Mouse (Mus musculus) neural tube, embryonic 14.5 days (tissue): Measurements from ENCODE around the gene Grm3. TPM values are rescaled to one million over a fixed set of nuclear protein-coding genes. Genes with fewer than 3 reads are reported as not detected.

Source experiments
- ATAC-seq: fragments of 200-750 bp; cut with Nextera tagmentation; 2 replicates; pipeline ENCODE4 v1.8.0; 2017; ENCODE audit warnings: low read depth, mild to moderate bottlenecking, moderate TSS enrichment, moderate library complexity
- H3K27ac ChIP-seq: fragments of 300-500 bp; sonication (generic); 2 replicates; pipeline ENCODE4 v1.5.1; 2014; ENCODE audit warnings: low read depth, mild to moderate bottlenecking, control low read depth, low read length, moderate library complexity, mixed read lengths
- H3K27me3 ChIP-seq: fragments of 300-500 bp; sonication (generic); 2 replicates; pipeline ENCODE4 v1.6.1; 2014; ENCODE audit warnings: low read length; ENCODE audit not compliant: control insufficient read depth, insufficient read depth
- H3K36me3 ChIP-seq: fragments of 300-500 bp; sonication (generic); 2 replicates; pipeline ENCODE4 v1.6.1; 2014; ENCODE audit warnings: low read length, mixed read lengths; ENCODE audit not compliant: control insufficient read depth, insufficient read depth
- H3K4me1 ChIP-seq: fragments of 300-500 bp; sonication (generic); 2 replicates; pipeline ENCODE4 v1.6.1; 2014; ENCODE audit warnings: low read length; ENCODE audit not compliant: control insufficient read depth, insufficient read depth
- H3K4me2 ChIP-seq: fragments of 300-500 bp; sonication (generic); 2 replicates; pipeline ENCODE4 v1.6.1; 2014; ENCODE audit warnings: mild to moderate bottlenecking, low read depth, low read length, control low read depth
- H3K4me3 ChIP-seq: fragments of 300-500 bp; sonication (generic); 2 replicates; pipeline ENCODE4 v1.5.1; 2014; ENCODE audit warnings: low read depth, low read length, control low read depth, mixed read lengths
- H3K9ac ChIP-seq: fragments of 300-500 bp; sonication (generic); replicated peaks from 2 replicates; pipeline ENCODE4 v1.6.1; 2014; ENCODE audit warnings: low read depth, mild to moderate bottlenecking, control low read depth, low read length, mixed read lengths
- H3K9me3 ChIP-seq: fragments of 300-500 bp; sonication (generic); 2 replicates; pipeline ENCODE4 v1.6.1; 2016; ENCODE audit warnings: low read length; ENCODE audit not compliant: control insufficient read depth
- WGBS: fragments of 180-500 bp; shearing (Covaris S2); extraction: QIAGEN DNeasy Blood & Tissue Kit; methylation state at CpG from one replicate; pipeline ENCODE4 v1.1.7; 2014; 5-methylcytosine and 5-hydroxymethylcytosine counted together
- polyA plus RNA-seq: library from polyadenylated mRNA; unstranded; fragments of >200 nt; fragmentation: Nextera tagmentation; extraction: Ambion mirVana; gene quantifications from 2 replicates; pipeline ENCODE4 v1.2.1, GENCODE M21; 2014

Grm3 gene
- polyA plus RNA-seq, result 31.7 and 40.3 TPM in 2 replicates

GRCm38 (mm10) chr5:9724956-9725600 lies at the start of gene Grm3:
Gene Grm3, minus strand, starts transcription at chr5:9725170.
- H3K9me3 ChIP-seq, result no peaks in the 10 kb centered on the region
- H3K9ac ChIP-seq, result peak within 1 kb of the TSS; percentile 67
- H3K27me3 ChIP-seq, result no peaks in the 10 kb centered on the region; the same call in 1 of the 2 replicates
- peak within 1 kb of the TSS; percentile 97 for H3K4me2 ChIP-seq
- H3K4me1 ChIP-seq, result no peaks in the 10 kb centered on the region
- ATAC-seq, result peak; percentile 66
- peak within 1 kb of the TSS; percentile 76 for H3K27ac ChIP-seq
- H3K36me3 ChIP-seq, result no peaks in the 10 kb centered on the region
- peak within 1 kb of the TSS; percentile 59 for H3K4me3 ChIP-seq
- under 1% methylated on average over 25 of the region's 25 CpGs for WGBS

GRCm38 (mm10) chr5:9755751-9756150 lies 30.8 kb upstream of the Grm3 start:
- no peaks in the 10 kb centered on the region for H3K27me3 ChIP-seq
- no peaks in the 10 kb centered on the region for H3K4me1 ChIP-seq
- H3K36me3 ChIP-seq, result no peaks in the 10 kb centered on the region
- no peaks in the 10 kb centered on the region for H3K9me3 ChIP-seq
- H3K9ac ChIP-seq, result no peak overlapping the region
- no peak overlapping the region for H3K27ac ChIP-seq
- H3K4me3 ChIP-seq, result no peak overlapping the region
- no peak overlapping the region for H3K4me2 ChIP-seq
- ATAC-seq, result no peak
- WGBS, result 61% methylated on average over 2 of the region's 2 CpGs

GRCm38 (mm10) chr5:9748184-9748583 lies 23.2 kb upstream of the Grm3 start:
- H3K4me3 ChIP-seq, result no peak overlapping the region
- no peak overlapping the region for H3K27ac ChIP-seq
- H3K9ac ChIP-seq, result no peak overlapping the region
- ATAC-seq, result no peak
- WGBS, result 65% methylated on average over 5 of the region's 5 CpGs
- no peaks in the 10 kb centered on the region for H3K27me3 ChIP-seq
- no peaks in the 10 kb centered on the region for H3K36me3 ChIP-seq
- no peaks in the 10 kb centered on the region for H3K4me1 ChIP-seq
- no peaks in the 10 kb centered on the region for H3K9me3 ChIP-seq
- no peak overlapping the region for H3K4me2 ChIP-seq

- Histone ChIP-seq H3K36me3 (no peaks in the 10 kb centered on the region), H3K4me2 (no peak overlapping the region), H3K4me3 (no peak overlapping the region), H3K27me3 (no peaks in the 10 kb centered on the region), H3K4me1 (no peaks in the 10 kb centered on the region), H3K27ac (no peak overlapping the region), H3K9ac (no peak overlapping the region), H3K9me3 (no peaks in the 10 kb centered on the region)
- no peak for ATAC-seq
- 90% methylated on average over 5 of the region's 5 CpGs for WGBS
Measured at GRCm38 (mm10) chr5:9744120-9744519, 19.1 kb upstream of the Grm3 start.

GRCm38 (mm10) chr5:9725601-9726268 lies 765 bp upstream of the Grm3 start:
- no peaks in the 10 kb centered on the region for H3K4me1 ChIP-seq
- H3K9me3 ChIP-seq, result no peaks in the 10 kb centered on the region
- peak overlapping the region; percentile 97 for H3K4me2 ChIP-seq
- H3K27ac ChIP-seq, result peak overlapping the region; percentile 76
- WGBS, result under 1% methylated on average over 22 of the region's 22 CpGs
- H3K36me3 ChIP-seq, result no peaks in the 10 kb centered on the region
- peak; percentile 94 for ATAC-seq
- H3K4me3 ChIP-seq, result peak overlapping the region; percentile 59
- peak overlapping the region; percentile 67 for H3K9ac ChIP-seq
- no peaks in the 10 kb centered on the region; the same call in 1 of the 2 replicates for H3K27me3 ChIP-seq

GRCm38 (mm10) chr5:9724287-9724955 lies 549 bp downstream of the Grm3 start:
- WGBS, result 11% methylated on average over 13 of the region's 13 CpGs
- ATAC-seq, result peak; percentile 52

GRCm38 (mm10) chr5:9721136-9721535 lies 3.8 kb downstream of the Grm3 start:
- Histone ChIP-seq H3K9me3 (no peaks in the 10 kb centered on the region), H3K4me1 (no peaks in the 10 kb centered on the region), H3K9ac (no peak overlapping the region), H3K4me2 (0 out of 2 replicates have a peak overlapping the region, but pooled peaks have one; percentile 11), H3K27ac (no peak overlapping the region), H3K27me3 (no peaks in the 10 kb centered on the region; the same call in 1 of the 2 replicates), H3K36me3 (no peaks in the 10 kb centered on the region), H3K4me3 (no peak overlapping the region)
- no peak for ATAC-seq

More at GRCm38 (mm10) chr5:9724287-9724955, 549 bp downstream of the Grm3 start:
- Histone ChIP-seq H3K36me3 (no peaks in the 10 kb centered on the region), H3K9ac (peak overlapping the region; percentile 67), H3K27ac (peak overlapping the region; percentile 76), H3K4me3 (peak overlapping the region; percentile 59), H3K27me3 (no peaks in the 10 kb centered on the region; the same call in 1 of the 2 replicates), H3K4me1 (no peaks in the 10 kb centered on the region), H3K4me2 (peak overlapping the region; percentile 97), H3K9me3 (no peaks in the 10 kb centered on the region)

- no peak overlapping the region for H3K4me2 ChIP-seq
- no peaks in the 10 kb centered on the region for H3K36me3 ChIP-seq
- WGBS, result 89% methylated on average over 5 of the region's 5 CpGs
- no peak overlapping the region for H3K4me3 ChIP-seq
- no peaks in the 10 kb centered on the region for H3K27me3 ChIP-seq
- H3K27ac ChIP-seq, result no peak overlapping the region
- H3K9ac ChIP-seq, result no peak overlapping the region
- no peak for ATAC-seq
- H3K4me1 ChIP-seq, result no peaks in the 10 kb centered on the region
- H3K9me3 ChIP-seq, result no peaks in the 10 kb centered on the region
Measured at GRCm38 (mm10) chr5:9716295-9716694, 8.7 kb downstream of the Grm3 start.

GRCm38 (mm10) chr5:9707096-9707495 lies 17.9 kb downstream of the Grm3 start:
- no peak for ATAC-seq
- H3K4me1 ChIP-seq, result no peaks in the 10 kb centered on the region
- no peak overlapping the region for H3K9ac ChIP-seq
- WGBS, result 96% methylated on average over 1 of the region's 1 CpGs
- no peaks in the 10 kb centered on the region for H3K27me3 ChIP-seq
- H3K36me3 ChIP-seq, result no peaks in the 10 kb centered on the region
- H3K27ac ChIP-seq, result no peak overlapping the region
- no peak overlapping the region for H3K4me3 ChIP-seq
- H3K9me3 ChIP-seq, result no peaks in the 10 kb centered on the region
- no peak overlapping the region for H3K4me2 ChIP-seq
